ENCODE assay signal across 8 mouse cellular contexts in the genomic region with DNA sequence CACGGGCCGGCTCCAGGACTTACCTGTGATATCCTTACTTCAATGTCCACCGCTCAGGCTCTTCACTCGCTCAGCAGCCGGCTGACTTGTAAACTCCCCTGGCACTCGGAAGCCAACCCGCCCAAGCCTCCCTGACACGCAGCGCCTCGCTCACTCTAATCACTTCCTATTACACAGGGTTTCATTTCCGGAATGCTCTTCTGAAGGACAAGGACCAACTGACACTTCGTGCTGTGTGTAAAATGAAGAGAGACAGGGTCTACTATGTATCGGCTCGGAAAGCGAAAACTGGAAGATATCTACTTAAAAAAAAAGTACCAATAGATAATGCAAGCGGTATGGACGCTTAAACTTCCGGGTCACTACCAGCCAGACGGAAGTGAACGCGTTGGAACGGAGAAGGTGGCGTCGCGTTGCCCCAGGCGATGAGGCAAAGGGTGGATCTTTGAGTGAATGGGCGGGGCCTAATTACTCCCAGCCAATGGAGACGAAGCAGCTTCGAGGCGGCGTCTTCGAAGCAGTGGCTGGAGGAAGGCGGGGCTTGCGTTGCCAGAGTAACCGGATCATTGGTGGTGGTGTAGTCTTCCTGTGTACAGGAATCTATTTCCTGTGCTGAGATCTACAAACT. TPM values are rescaled to one million over a fixed set of nuclear protein-coding genes. Genes with fewer than 3 reads are reported as not detected.
A peak's percentile ranks its signal among the peaks of the same experiment; 100 is the strongest.
DNase-seq lines count a peak whose midpoint lies in the region; ATAC-seq and TF ChIP-seq lines count a peak whose summit lies in the region.

A gene (minus strand): TSS at position 366 of the 628 bp plus-strand sequence.

- DNase-seq in heart, postnatal 10 days = peak; percentile 97 to 98
- DNase-seq in large intestine, adult 2 months (ENCODE audit: low read depth, low spot score) = peak; percentile 96
- DNase-seq in liver, postnatal 0 days = peak; percentile 98
- peak; percentile 99 for DNase-seq in testis, postnatal 10 days (ENCODE audit: low spot score)

- H3K36me3 ChIP-seq in ES-Bruce4 (ENCODE audit: control insufficient read depth, insufficient read depth, low read length, poor library complexity, severe bottlenecking) = peaks cover 6% of the 10 kb centered on the region
- peaks cover 6% of the 10 kb centered on the region for H3K36me3 ChIP-seq in forebrain, embryonic 13.5 days (ENCODE audit: poor library complexity, severe bottlenecking)
- H3K36me3 ChIP-seq in liver, postnatal 0 days (replicated peaks; ENCODE audit: insufficient read depth, low read length) = peaks cover 6% of the 10 kb centered on the region
- peaks cover 3% of the 10 kb centered on the region for H3K36me3 ChIP-seq in neural tube, embryonic 14.5 days (ENCODE audit: control insufficient read depth, insufficient read depth, low read length)

- ATAC-seq in cerebellum, adult (ENCODE audit: insufficient number of reproducible peaks, low FRiP score, low TSS enrichment) = peak; percentile 98
- peak; percentile 99 for ATAC-seq in forebrain, embryonic 13.5 days
- ATAC-seq in liver, postnatal 0 days = peak; percentile 99
- peak; percentile 99 for ATAC-seq in neural tube, embryonic 14.5 days (ENCODE audit: low read depth)

- no peaks in the 10 kb centered on the region for H3K27me3 ChIP-seq in ES-Bruce4 (ENCODE audit: control insufficient read depth, insufficient read depth, low read length, poor library complexity, severe bottlenecking)
- no peaks in the 10 kb centered on the region for H3K27me3 ChIP-seq in forebrain, embryonic 13.5 days
- no peaks in the 10 kb centered on the region for H3K27me3 ChIP-seq in liver, postnatal 0 days (ENCODE audit: insufficient read depth, low read length)
- no peaks in the 10 kb centered on the region for H3K27me3 ChIP-seq in neural tube, embryonic 14.5 days (ENCODE audit: control insufficient read depth, insufficient read depth, low read length)

- no peak within 1 kb of the TSS for H3K27ac ChIP-seq in ES-Bruce4 (ENCODE audit: insufficient read depth, low read length)
- no peak within 1 kb of the TSS for H3K27ac ChIP-seq in forebrain, embryonic 13.5 days
- H3K27ac ChIP-seq in liver, postnatal 0 days (ENCODE audit: low read depth) = peak within 1 kb of the TSS; percentile 78
- H3K27ac ChIP-seq in neural tube, embryonic 14.5 days (ENCODE audit: low read depth, low read length) = peak within 1 kb of the TSS; percentile 40

- no peak for TF ChIP-seq EP300 in ES-Bruce4 (IDR thresholded peaks at IDR 0.05; ENCODE audit: insufficient read depth, low read depth, low read length)
- TF ChIP-seq EP300 in liver, postnatal 0 days (IDR thresholded peaks at IDR 0.05; ENCODE audit: low read depth) = peak; percentile 60; the same call in 1 of the 2 replicates

- no peaks in the 10 kb centered on the region for H3K9me3 ChIP-seq in ES-Bruce4 (replicated peaks; ENCODE audit: control insufficient read depth, insufficient read depth, low read length, poor library complexity, severe bottlenecking)
- no peaks in the 10 kb centered on the region for H3K9me3 ChIP-seq in forebrain, embryonic 13.5 days (replicated peaks)
- H3K9me3 ChIP-seq in liver, postnatal 0 days (ENCODE audit: low read length) = no peaks in the 10 kb centered on the region
- H3K9me3 ChIP-seq in neural tube, embryonic 14.5 days (ENCODE audit: control insufficient read depth, low read length) = no peaks in the 10 kb centered on the region

- peak within 1 kb of the TSS; percentile 90 for H3K4me2 ChIP-seq in forebrain, embryonic 13.5 days
- peak within 1 kb of the TSS; percentile 74 for H3K4me2 ChIP-seq in liver, postnatal 0 days (ENCODE audit: low read depth, low read length)
- peak within 1 kb of the TSS; percentile 85 for H3K4me2 ChIP-seq in neural tube, embryonic 14.5 days (ENCODE audit: low read depth, low read length)

- under 1% methylated on average over 35 of the region's 35 CpGs for WGBS in forebrain, embryonic 13.5 days
- under 1% methylated on average over 35 of the region's 35 CpGs for WGBS in large intestine, adult 2 months
- under 1% methylated on average over 35 of the region's 35 CpGs for WGBS in liver, postnatal 0 days (ENCODE audit: insufficient replicate concordance)
- under 1% methylated on average over 35 of the region's 35 CpGs for WGBS in neural tube, embryonic 14.5 days

- no peaks in the 10 kb centered on the region for H3K4me1 ChIP-seq in ES-Bruce4 (ENCODE audit: control insufficient read depth, insufficient read depth, low read length)
- peaks cover 21% of the 10 kb centered on the region for H3K4me1 ChIP-seq in forebrain, embryonic 13.5 days
- peaks cover 12% of the 10 kb centered on the region for H3K4me1 ChIP-seq in liver, postnatal 0 days (ENCODE audit: insufficient read depth)
- H3K4me1 ChIP-seq in neural tube, embryonic 14.5 days (ENCODE audit: control insufficient read depth, insufficient read depth, low read length) = peaks cover 12% of the 10 kb centered on the region

- TF ChIP-seq CTCF in ES-Bruce4 (IDR thresholded peaks at IDR 0.05; ENCODE audit: low read depth, low read length) = no peak
- no peak for TF ChIP-seq CTCF in liver, postnatal 0 days (IDR thresholded peaks at IDR 0.05; ENCODE audit: low read depth)

- TF ChIP-seq POLR2A in ES-Bruce4 (IDR thresholded peaks at IDR 0.05; ENCODE audit: insufficient read depth, low read length) = no peak

- peak within 1 kb of the TSS; percentile 63 for H3K9ac ChIP-seq in ES-Bruce4 (ENCODE audit: low read depth, poor library complexity, severe bottlenecking)
- peak within 1 kb of the TSS; percentile 78 for H3K9ac ChIP-seq in forebrain, embryonic 13.5 days
- peak within 1 kb of the TSS; percentile 69 for H3K9ac ChIP-seq in liver, postnatal 0 days (replicated peaks)
- peak within 1 kb of the TSS; percentile 58 for H3K9ac ChIP-seq in neural tube, embryonic 14.5 days (replicated peaks; ENCODE audit: low read depth, low read length)

- intact Hi-C loops in heart, postnatal 10 days (cut with DNase I) = loop anchor here (5.0 kb wide), 1 partner anchor 60 kb away; a partner anchor contains a TSS

- H3K4me3 ChIP-seq in ES-Bruce4 (ENCODE audit: low read depth, low read length) = peak within 1 kb of the TSS; percentile 90
- H3K4me3 ChIP-seq in forebrain, embryonic 13.5 days = peak within 1 kb of the TSS; percentile 80
- peak within 1 kb of the TSS; percentile 72 for H3K4me3 ChIP-seq in liver, postnatal 0 days (ENCODE audit: low read depth, low read length)
- H3K4me3 ChIP-seq in neural tube, embryonic 14.5 days (ENCODE audit: low read depth, low read length) = peak within 1 kb of the TSS; percentile 67

RNA-seq across cellular contexts. Expression of the gene that starts here (rescaled TPM):
- polyA plus RNA-seq in ES-Bruce4 (2011; ENCODE audit: insufficient read depth, insufficient read length, low read depth, missing spikeins) = 25.7 and 33.9 TPM in 2 replicates
- 29.9 and 30.0 TPM in 2 replicates for polyA plus RNA-seq in forebrain, embryonic 13.5 days (2015; fragmentation: Nextera tagmentation; extraction: Ambion mirVana)
- 10 to 100 TPM; 26.0 to 27.9 TPM for total RNA-seq in heart, postnatal 10 days (2021)
- polyA plus RNA-seq in large intestine, adult 2 months (2012; rRNA removed) = 3.8 and 4.9 TPM in 2 replicates
- polyA plus RNA-seq in liver, postnatal 0 days (2015; fragmentation: Nextera tagmentation; extraction: Ambion mirVana) = 9.6 and 9.7 TPM in 2 replicates
- polyA plus RNA-seq in neural tube, embryonic 14.5 days (2014; fragmentation: Nextera tagmentation; extraction: Ambion mirVana) = 32.1 and 32.6 TPM in 2 replicates

Comparison
In these comparisons a context has a peak if more than half of its experiments do, and no peak if none do; other contexts are left out.
1. H3K27ac ChIP-seq: peak in liver, postnatal 0 days (single experiment) and neural tube, embryonic 14.5 days (single experiment); none in ES-Bruce4 (single experiment) and forebrain, embryonic 13.5 days (single experiment).
2. Peak in every context shown above with its lines, with median percentiles within 50 percentile points of each other: H3K4me3 ChIP-seq, H3K9ac ChIP-seq, ATAC-seq, H3K4me2 ChIP-seq and DNase-seq.